Mouse (Mus musculus) urinary bladder, postnatal 14 days (tissue): ENCODE measurements at regions not wholly inside any gene's neighbourhood (a gene's known extent, or its start where the extent isn't known, plus 50 kb on each side); places are given as distances from the start of the nearest gene placed in this dataset.

Source experiments
- DNase-seq: peaks from one replicate; pipeline ENCODE4 v3.0.0; 2021; ENCODE audit warnings: low spot score

DNA sequence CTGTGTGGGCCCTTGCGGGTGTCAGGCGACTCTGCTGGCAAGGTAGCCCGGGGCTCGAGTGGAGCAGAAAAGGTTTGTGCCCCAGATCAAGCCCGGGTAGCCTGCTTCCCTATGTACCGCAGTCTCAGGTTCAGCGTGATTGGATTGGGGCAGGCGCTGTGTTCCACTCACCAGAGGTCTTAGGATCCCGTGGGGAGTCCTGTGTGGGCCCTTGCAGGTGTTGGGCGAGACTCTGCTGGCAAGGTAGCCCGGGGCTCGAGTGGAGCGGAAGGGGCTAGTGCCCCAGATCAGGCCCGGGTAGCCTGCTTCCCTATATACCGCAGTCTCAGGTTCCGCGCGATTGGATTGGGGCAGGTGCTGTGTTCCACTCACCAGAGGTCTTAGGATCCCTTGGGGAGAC lies 69.5 kb upstream of the C130026I21Rik start:
- peak; percentile 2 for DNase-seq
